In the genomic region with DNA sequence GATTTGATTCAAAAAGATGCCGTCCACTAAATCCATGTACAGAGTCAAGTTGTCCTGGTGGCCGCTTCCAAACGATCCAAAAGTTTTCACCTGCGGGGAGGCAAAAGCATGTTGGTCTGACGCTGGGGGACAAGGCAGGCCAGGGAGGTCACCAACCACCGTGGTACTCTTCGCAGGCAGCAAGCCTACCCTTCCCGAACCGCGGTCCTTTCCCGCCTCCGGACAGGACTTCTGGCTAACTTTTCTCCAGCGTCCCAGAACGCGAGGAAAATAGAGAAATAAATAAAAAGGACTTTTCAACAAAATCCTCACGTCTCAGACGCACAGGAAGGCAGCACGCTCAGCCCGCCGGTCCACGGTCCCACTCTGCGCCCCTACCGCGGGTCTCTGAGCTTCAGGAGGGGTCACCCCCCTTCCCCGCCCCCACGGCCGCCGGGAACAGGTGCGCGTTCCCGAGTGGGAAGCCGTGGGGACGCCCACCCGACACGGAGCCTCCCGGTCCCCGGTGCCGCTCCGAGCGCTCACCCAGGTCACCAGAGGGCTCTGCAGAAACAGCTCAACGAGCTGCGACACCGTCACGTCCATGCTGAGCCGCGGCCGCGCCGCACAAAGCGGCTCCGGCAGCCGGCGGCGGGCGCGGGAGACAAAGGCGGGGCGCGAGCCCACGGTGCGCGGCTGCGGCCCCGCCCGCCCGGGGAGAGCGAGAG, we compare ENCODE assay signal across 7 mouse cellular contexts. TPM values are rescaled to one million over a fixed set of nuclear protein-coding genes. Genes with fewer than 3 reads are reported as not detected.
DNase-seq lines count a peak whose midpoint lies in the region; ATAC-seq and TF ChIP-seq lines count a peak whose summit lies in the region.

No protein-coding gene starts in this region.

- WGBS in heart, embryonic 14.5 days, result under 1% methylated on average over 61 of the region's 67 CpGs
- under 1% methylated on average over 66 of the region's 67 CpGs for WGBS in liver, embryonic 14.5 days (ENCODE audit: insufficient replicate concordance)
- WGBS in stomach, postnatal 0 days, result under 1% methylated on average over 56 of the region's 67 CpGs

- no peak for ATAC-seq in heart, embryonic 14.5 days (ENCODE audit: insufficient number of reproducible peaks, insufficient read depth, low FRiP score, low read depth)
- ATAC-seq in liver, embryonic 14.5 days (ENCODE audit: insufficient read depth), result no peak
- ATAC-seq in stomach, postnatal 0 days (ENCODE audit: low FRiP score, low TSS enrichment), result no peak; the same call in 1 of the 2 replicates

- TF ChIP-seq EP300 in liver, embryonic 14.5 days (IDR thresholded peaks at IDR 0.05; ENCODE audit: low read depth), result no peak
- no peak for TF ChIP-seq EP300 in stomach, postnatal 0 days (optimal IDR thresholded peaks at IDR 0.05)

- peak overlapping the region; percentile 69 for H3K4me3 ChIP-seq in layer of hippocampus, adult 2 months
- H3K4me3 ChIP-seq in cortical plate, adult 2 months (ENCODE audit: insufficient read depth, low read length), result peak overlapping the region; percentile 81
- peak overlapping the region; percentile 53 to 71 for H3K4me3 ChIP-seq in heart, embryonic 14.5 days (ENCODE audit: control insufficient read depth in 1 of 2, insufficient read depth in 1 of 2, low read depth in 1 of 2, low read length in 2 of 2)
- peak overlapping the region; percentile 80 to 81 for H3K4me3 ChIP-seq in liver, embryonic 14.5 days (ENCODE audit: insufficient read depth in 1 of 2, low read depth in 2 of 2, low read length in 2 of 2)
- H3K4me3 ChIP-seq in stomach, postnatal 0 days (ENCODE audit: low read depth, low read length), result peak overlapping the region; percentile 64

- no peaks in the 10 kb centered on the region for H3K36me3 ChIP-seq in heart, embryonic 14.5 days (ENCODE audit: control insufficient read depth, insufficient read depth, low read length)
- peaks cover 7% of the 10 kb centered on the region for H3K36me3 ChIP-seq in liver, embryonic 14.5 days (replicated peaks; ENCODE audit: control insufficient read depth, insufficient read depth, low read depth)
- no peaks in the 10 kb centered on the region for H3K36me3 ChIP-seq in stomach, postnatal 0 days (ENCODE audit: control insufficient read depth, insufficient read depth, low read length)

- TF ChIP-seq POLR2A in cortical plate, adult 2 months (IDR thresholded peaks at IDR 0.05; ENCODE audit: extremely low read depth, insufficient read depth, low read length), result no peak

- H3K4me1 ChIP-seq in cortical plate, adult 2 months (ENCODE audit: control insufficient read depth, insufficient read depth, low read length), result no peaks in the 10 kb centered on the region
- H3K4me1 ChIP-seq in heart, embryonic 14.5 days (ENCODE audit: control insufficient read depth in 2 of 2, insufficient read depth in 2 of 2, low read length in 2 of 2), result peaks cover 2 to 8% of the 10 kb centered on the region in 2 experiments; a peak in 3 of 4 replicates
- H3K4me1 ChIP-seq in liver, embryonic 14.5 days (replicated peaks; ENCODE audit: control insufficient read depth in 2 of 2, insufficient read depth in 2 of 2, low read length in 1 of 2), result peaks cover 27 to 31% of the 10 kb centered on the region in 2 experiments
- H3K4me1 ChIP-seq in stomach, postnatal 0 days (replicated peaks; ENCODE audit: control insufficient read depth, insufficient read depth), result no peaks in the 10 kb centered on the region

- H3K27ac ChIP-seq in layer of hippocampus, adult 2 months, result peak overlapping the region; percentile 90
- H3K27ac ChIP-seq in cortical plate, adult 2 months (ENCODE audit: insufficient read depth, low read length), result no peak overlapping the region
- H3K27ac ChIP-seq in heart, embryonic 14.5 days (replicated peaks in 1 of 2; ENCODE audit: control insufficient read depth in 1 of 2, insufficient read depth in 1 of 2, low read depth in 2 of 2, low read length in 2 of 2), result peak overlapping the region in 1 of 2 experiments; percentile 43; a peak in 1 of 4 replicates
- H3K27ac ChIP-seq in liver, embryonic 14.5 days, result peak overlapping the region; percentile 85
- peak overlapping the region; percentile 82 for H3K27ac ChIP-seq in stomach, postnatal 0 days (replicated peaks)

- peaks cover 3% of the 10 kb centered on the region; the same call in 1 of the 2 replicates for H3K9me3 ChIP-seq in heart, embryonic 14.5 days (ENCODE audit: control insufficient read depth, low read length)
- H3K9me3 ChIP-seq in liver, embryonic 14.5 days (ENCODE audit: control insufficient read depth, low read length), result no peaks in the 10 kb centered on the region
- no peaks in the 10 kb centered on the region for H3K9me3 ChIP-seq in stomach, postnatal 0 days (ENCODE audit: control insufficient read depth, low read length)

- no peak for TF ChIP-seq CTCF in layer of hippocampus, adult 2 months (conservative IDR thresholded peaks at IDR 0.05)
- TF ChIP-seq CTCF in cortical plate, adult 2 months (IDR thresholded peaks at IDR 0.05; ENCODE audit: extremely low read depth, insufficient read depth, low read length), result no peak
- TF ChIP-seq CTCF in liver, embryonic 14.5 days (IDR thresholded peaks at IDR 0.05; ENCODE audit: low read depth), result no peak
- no peak for TF ChIP-seq CTCF in stomach, postnatal 0 days (IDR thresholded peaks at IDR 0.05; ENCODE audit: low read depth)

- H3K9ac ChIP-seq in heart, embryonic 14.5 days (ENCODE audit: low read length), result peak overlapping the region; percentile 78
- H3K9ac ChIP-seq in liver, embryonic 14.5 days (replicated peaks), result peak overlapping the region; percentile 94
- peak overlapping the region; percentile 71 for H3K9ac ChIP-seq in stomach, postnatal 0 days (ENCODE audit: low read length)

- peaks cover 42% of the 10 kb centered on the region for H3K27me3 ChIP-seq in heart, embryonic 14.5 days (ENCODE audit: control insufficient read depth, insufficient read depth, low read length)
- H3K27me3 ChIP-seq in liver, embryonic 14.5 days (ENCODE audit: control insufficient read depth, insufficient read depth, low read length), result no peaks in the 10 kb centered on the region
- H3K27me3 ChIP-seq in stomach, postnatal 0 days (ENCODE audit: control insufficient read depth, insufficient read depth, low read length), result no peaks in the 10 kb centered on the region

- peak overlapping the region; percentile 96 for H3K4me2 ChIP-seq in heart, embryonic 14.5 days (ENCODE audit: low read length)
- H3K4me2 ChIP-seq in liver, embryonic 14.5 days (ENCODE audit: low read depth), result peak overlapping the region; percentile 89
- peak overlapping the region; percentile 94 for H3K4me2 ChIP-seq in stomach, postnatal 0 days (replicated peaks; ENCODE audit: low read depth)

- no peak for DNase-seq in layer of hippocampus, adult 2 months (ENCODE audit: low spot score in 2 of 2)
- no peak for DNase-seq in layer of hippocampus, adult 11-12 months (ENCODE audit: low spot score)
- DNase-seq in liver, embryonic 14.5 days (ENCODE audit: low read depth in 3 of 3, low spot score in 3 of 3), result no peak
- no peak for DNase-seq in stomach, postnatal 0 days (ENCODE audit: low spot score)
- no peak for DNase-seq in frontal cortex, postnatal 25 days (ENCODE audit: low spot score in 2 of 2)

RNA-seq across cellular contexts. Expression of a gene that starts 0.5 kb away (rescaled TPM):
- total RNA-seq in layer of hippocampus, adult 2 months (2021), result 10 to 100 TPM; 24.3 to 33.7 TPM
- polyA plus RNA-seq in cortical plate, adult 2 months (2012; rRNA removed), result 19.1 and 20.9 TPM in 2 replicates
- 2.7 and 3.0 TPM in 2 replicates for polyA plus RNA-seq in heart, embryonic 14.5 days (2014; fragmentation: Nextera tagmentation; extraction: Ambion mirVana)
- polyA plus RNA-seq in liver, embryonic 14.5 days (2012; rRNA removed), result 9.2 and 9.3 TPM in 2 replicates
- 5.3 and 6.2 TPM in 2 replicates for polyA plus RNA-seq in liver, embryonic 14.5 days (2014; fragmentation: Nextera tagmentation; extraction: Ambion mirVana)
- polyA plus RNA-seq in stomach, postnatal 0 days (2015; fragmentation: Nextera tagmentation; extraction: Ambion mirVana), result 5.7 and 6.0 TPM in 2 replicates

RNA-seq across cellular contexts. Expression of a gene that starts 55.1 kb away (rescaled TPM):
- 10 to 100 TPM; 38.4 to 44.7 TPM for total RNA-seq in layer of hippocampus, adult 2 months (2021)
- polyA plus RNA-seq in cortical plate, adult 2 months (2012; rRNA removed), result 28.6 and 32.3 TPM in 2 replicates
- 33.8 and 35.6 TPM in 2 replicates for polyA plus RNA-seq in heart, embryonic 14.5 days (2014; fragmentation: Nextera tagmentation; extraction: Ambion mirVana)
- 11.7 and 18.3 TPM in 2 replicates for polyA plus RNA-seq in liver, embryonic 14.5 days (2012; rRNA removed)
- 18.8 and 20.9 TPM in 2 replicates for polyA plus RNA-seq in liver, embryonic 14.5 days (2014; fragmentation: Nextera tagmentation; extraction: Ambion mirVana)
- 14.3 and 16.8 TPM in 2 replicates for polyA plus RNA-seq in stomach, postnatal 0 days (2015; fragmentation: Nextera tagmentation; extraction: Ambion mirVana)
